Mouse (Mus musculus) thymus, adult 2 months (tissue): ENCODE results near the gene Slc52a3.

ENCODE experiments used
- CTCF ChIP-seq: fragments of 200-500 bp; IDR thresholded peaks from 2 replicates; pipeline ENCODE4 v1.5.1; 2012; ENCODE audit warnings: mild to moderate bottlenecking, control low read depth, low read length, moderate library complexity, borderline replicate concordance; ENCODE audit not compliant: control insufficient read depth, poor library complexity, insufficient read depth; ENCODE audit errors: extremely low read depth
- POLR2A ChIP-seq: fragments of 200-500 bp; IDR thresholded peaks from 2 replicates; pipeline ENCODE4 v1.6.1; 2012; ENCODE audit warnings: mild to moderate bottlenecking, low read length, control low read depth, moderate library complexity; ENCODE audit not compliant: control insufficient read depth, poor library complexity, insufficient read depth; ENCODE audit errors: extremely low read depth

GRCm38 (mm10) chr2:151970191-151971172, 25.8 kb upstream of the Slc52a3 start:
- TF ChIP-seq POLR2A (peak; percentile 33; the same call in 1 of the 2 replicates), CTCF (no peak)
